Mouse (Mus musculus) ES-CJ7 (cell line): ENCODE data around the gene Blcap.

Source experiments
- DNase-seq: peaks from one replicate; pipeline ENCODE4 v3.0.0; 2011; ENCODE audit warnings: low read depth, low spot score

Blcap gene

GRCm38 (mm10) chr2:157559858-157560257, 11.2 kb downstream of the Blcap start, which contains the start of gene Nnat:
Gene Nnat (plus strand): TSS chr2:157560078.
- peak; percentile 54 for DNase-seq

GRCm38 (mm10) chr2:157559440-157559839, 11.6 kb downstream of the Blcap start:
- peak; percentile 23 for DNase-seq

GRCm38 (mm10) chr2:157558520-157558919, 12.6 kb downstream of the Blcap start:
- DNase-seq: peak; percentile 24

- no peak for DNase-seq
These were observed 13.0 kb downstream of the Blcap start for GRCm38 (mm10) chr2:157558051-157558450.

GRCm38 (mm10) chr2:157556074-157556698, 14.9 kb downstream of the Blcap start:
- no peak for DNase-seq

- DNase-seq: no peak
These were observed 18.8 kb downstream of the Blcap start for GRCm38 (mm10) chr2:157552158-157552886.

GRCm38 (mm10) chr2:157550292-157550691, 20.8 kb downstream of the Blcap start:
- DNase-seq: no peak

- DNase-seq: no peak
These were observed 24.4 kb downstream of the Blcap start for GRCm38 (mm10) chr2:157546686-157547085.

GRCm38 (mm10) chr2:157544333-157544888, 26.7 kb downstream of the Blcap start:
- no peak for DNase-seq

GRCm38 (mm10) chr2:157542415-157542814, 28.7 kb downstream of the Blcap start:
- no peak for DNase-seq

- no peak for DNase-seq
These were observed 29.4 kb downstream of the Blcap start for GRCm38 (mm10) chr2:157541631-157542030.

GRCm38 (mm10) chr2:157540953-157541569, 30.0 kb downstream of the Blcap start:
- DNase-seq: no peak

- DNase-seq: no peak
These were observed 30.8 kb downstream of the Blcap start for GRCm38 (mm10) chr2:157540073-157540952.

- peak; percentile 22 for DNase-seq
These were observed 34.0 kb downstream of the Blcap start for GRCm38 (mm10) chr2:157537118-157537517.

GRCm38 (mm10) chr2:157536476-157537081, 34.5 kb downstream of the Blcap start:
- DNase-seq: no peak

- no peak for DNase-seq
These were observed 36.9 kb downstream of the Blcap start for GRCm38 (mm10) chr2:157534163-157534562.

GRCm38 (mm10) chr2:157531681-157532426, 39.2 kb downstream of the Blcap start:
- no peak for DNase-seq

GRCm38 (mm10) chr2:157530056-157530955, 40.8 kb downstream of the Blcap start:
- DNase-seq: no peak

- DNase-seq: peak; percentile 11
These were observed 48.5 kb downstream of the Blcap start for GRCm38 (mm10) chr2:157522556-157522955.
